Mouse (Mus musculus): ENCODE data around the gene Il13.

- TF ChIP-seq GATA1 (IDR thresholded peaks at IDR 0.05; ENCODE audit: borderline replicate concordance, low read length) (no peak), FLI1 (IDR thresholded peaks at IDR 0.05; ENCODE audit: low read length) (no peak)
Observed at GRCm38 (mm10) chr11:53652427-53652826, 17.9 kb upstream of the Il13 start.
